Mouse (Mus musculus) kidney, adult 11 months (tissue): Measurements from ENCODE around the gene Ggct.
A peak's percentile ranks its signal among the peaks of the same experiment; 100 is the strongest.
"Not testable (repeated sequence)": the region's sequence is repeated elsewhere in the genome, so short reads cannot be mapped to it uniquely, and the experiment has no call there.

Experiments used
- DNase-seq: peaks from one replicate; pipeline ENCODE4 v3.0.0; 2022

The Ggct gene

DNA sequence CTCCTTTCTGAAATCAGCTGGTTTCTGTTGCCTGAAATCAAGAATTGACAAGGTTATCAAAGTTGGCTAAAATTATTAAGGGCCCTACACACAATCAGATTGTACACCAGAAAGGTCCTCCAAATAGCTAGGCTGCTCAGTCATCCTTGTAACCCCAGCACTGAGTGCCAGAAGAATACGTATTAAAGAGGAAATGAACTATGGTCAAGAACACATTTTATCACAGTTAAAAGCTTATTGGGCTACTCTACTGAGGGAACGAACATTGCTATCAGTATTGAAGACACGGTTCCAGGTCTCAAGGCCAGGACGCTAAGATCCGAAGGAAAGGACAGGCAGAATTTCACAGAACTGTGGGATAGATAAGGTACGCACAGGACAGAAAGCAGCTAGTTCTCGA lies 609 bp downstream of the Ggct start:
- no peak for DNase-seq

DNA sequence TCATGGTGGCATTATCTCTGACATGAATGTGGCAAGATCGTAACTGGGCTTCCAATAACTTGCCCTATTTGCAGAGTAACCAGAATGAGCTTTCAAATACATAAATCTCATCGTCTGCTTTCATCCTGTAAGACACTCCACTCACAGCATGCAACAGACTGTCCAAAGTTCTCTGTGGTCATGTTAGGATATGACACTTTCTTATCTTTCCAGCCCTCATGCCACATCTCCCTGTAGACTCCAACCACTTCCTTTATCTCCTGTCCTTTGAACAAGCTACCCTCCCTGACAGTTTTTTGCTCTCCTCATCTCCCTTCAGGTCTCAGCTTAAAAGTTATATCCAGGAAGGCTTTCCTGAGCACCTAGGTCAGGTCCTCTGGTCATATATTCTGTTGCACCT lies 1.6 kb downstream of the Ggct start:
- DNase-seq = no peak

DNA sequence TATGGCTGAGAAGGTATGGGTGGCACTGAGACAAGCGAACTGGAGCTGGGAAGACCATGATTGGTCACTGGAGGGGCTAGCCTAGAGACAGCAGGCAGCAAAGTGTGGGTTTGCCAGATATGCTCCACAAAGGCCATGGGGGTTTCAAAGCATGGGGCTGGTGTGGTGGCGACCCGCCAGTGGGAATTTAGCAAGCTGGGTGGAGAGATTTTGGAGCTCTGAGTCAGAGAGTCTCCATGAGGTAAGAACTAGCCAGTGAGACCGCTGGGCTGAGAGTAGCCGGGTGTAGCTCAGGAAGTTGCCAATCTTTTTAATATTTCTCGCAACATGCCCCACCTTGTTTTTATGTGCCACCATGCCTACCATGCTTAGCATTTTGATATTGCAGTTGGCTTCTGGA lies 4.6 kb downstream of the Ggct start:
- DNase-seq = no peak

DNA sequence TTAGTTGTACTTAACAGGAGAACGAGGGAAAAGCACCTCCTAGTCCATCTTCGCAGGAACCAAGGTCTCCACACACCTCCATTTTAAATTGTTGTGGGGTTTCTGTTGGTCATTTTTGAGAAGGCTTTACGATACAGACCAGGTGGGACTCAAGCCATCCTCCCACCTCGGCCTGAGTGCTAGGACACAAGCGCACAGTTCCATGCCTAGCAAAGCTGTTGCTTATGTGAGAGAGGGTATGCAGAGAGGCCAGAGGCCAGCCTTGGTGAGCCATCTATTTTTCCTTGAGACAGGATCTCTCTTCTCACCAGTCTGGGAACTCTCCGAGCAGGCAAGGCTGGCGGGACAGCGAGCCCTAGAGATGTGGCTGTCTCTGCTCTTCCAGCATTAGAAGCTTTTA lies 8.7 kb downstream of the Ggct start:
- no peak for DNase-seq

DNA sequence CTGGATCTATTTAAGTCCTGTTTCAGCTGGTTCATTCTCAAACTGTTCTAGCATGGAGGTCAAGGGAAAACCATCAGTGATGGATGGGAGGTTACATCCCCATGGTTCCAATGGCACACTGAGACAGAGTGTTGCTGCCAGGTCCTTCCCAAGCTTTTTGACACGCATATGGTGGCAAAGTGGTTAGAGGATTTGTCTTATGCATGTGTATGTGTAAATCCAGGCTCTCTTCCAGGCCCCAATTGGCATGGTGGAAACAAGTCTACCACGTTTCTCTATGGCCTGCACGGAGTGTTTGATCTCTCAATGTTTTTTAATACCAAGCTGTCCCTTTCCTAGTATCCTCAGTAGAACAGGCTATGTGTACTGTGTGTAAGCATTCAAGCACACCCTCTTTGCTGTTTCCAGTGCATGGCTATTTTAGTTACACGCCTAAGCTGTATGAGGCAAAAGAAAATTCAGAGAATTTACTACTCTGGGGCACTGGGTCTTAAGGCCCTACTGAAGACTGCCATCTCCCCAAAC lies 9.2 kb downstream of the Ggct start:
- DNase-seq = no peak

DNA sequence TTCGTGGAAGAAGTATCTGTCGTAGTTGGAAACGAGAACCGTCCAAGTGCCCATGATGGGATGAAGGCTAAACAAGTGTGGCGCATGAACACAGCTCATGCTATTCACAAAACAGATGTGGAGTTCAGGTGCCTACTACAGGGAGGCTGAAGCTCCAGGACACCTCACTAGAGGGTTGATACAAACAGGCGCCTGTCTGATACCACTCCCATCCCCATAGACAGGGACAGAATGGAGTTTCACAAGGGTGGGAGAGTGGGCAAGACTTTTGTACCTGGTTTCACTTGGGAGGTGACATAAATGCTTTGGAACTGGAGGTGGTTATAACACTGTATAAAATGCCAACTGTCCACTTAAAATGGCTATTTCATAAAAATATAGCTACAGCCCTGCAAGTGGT lies 13.3 kb downstream of the Ggct start:
- no peak for DNase-seq

DNA sequence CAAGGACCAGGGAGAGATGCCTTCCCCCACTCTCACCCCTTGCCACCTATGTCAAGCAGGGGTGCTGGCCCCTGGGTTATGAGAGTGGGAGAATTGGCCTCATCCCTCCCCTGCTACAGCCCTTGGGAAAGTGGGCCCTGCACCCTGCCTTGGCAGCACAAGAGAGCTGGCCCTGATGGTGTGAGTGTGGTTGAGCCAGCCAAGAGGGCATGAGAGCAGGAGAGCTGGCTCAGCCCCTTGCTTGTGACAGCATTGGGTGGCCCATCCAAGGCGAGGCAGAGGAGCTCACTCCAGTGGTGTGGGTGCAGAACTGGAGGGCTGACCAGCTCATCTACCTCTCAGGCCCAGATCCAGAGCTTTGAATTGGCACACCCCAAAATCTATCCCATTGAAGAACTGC lies 17.1 kb downstream of the Ggct start:
- DNase-seq = no peak

DNA sequence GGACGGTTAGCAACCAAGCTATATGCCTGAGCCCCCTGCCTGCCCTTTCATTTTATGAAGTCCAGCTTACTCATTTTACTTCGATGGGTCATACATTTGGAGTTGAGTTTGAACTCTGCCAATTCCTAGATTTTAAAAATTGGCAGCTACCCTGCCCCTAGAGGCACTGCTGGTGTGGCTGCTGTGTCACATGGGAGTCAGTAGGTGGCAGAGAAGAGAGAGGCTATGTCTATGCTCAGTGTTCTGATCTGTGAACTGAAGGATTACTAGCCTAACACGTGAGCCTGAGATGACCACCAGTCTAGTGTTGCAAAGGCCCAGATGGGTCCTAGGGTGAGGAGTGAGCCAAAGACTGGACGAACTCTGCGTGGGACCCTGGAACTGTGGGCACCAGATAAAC lies 18.2 kb downstream of the Ggct start:
- DNase-seq = no peak

DNA sequence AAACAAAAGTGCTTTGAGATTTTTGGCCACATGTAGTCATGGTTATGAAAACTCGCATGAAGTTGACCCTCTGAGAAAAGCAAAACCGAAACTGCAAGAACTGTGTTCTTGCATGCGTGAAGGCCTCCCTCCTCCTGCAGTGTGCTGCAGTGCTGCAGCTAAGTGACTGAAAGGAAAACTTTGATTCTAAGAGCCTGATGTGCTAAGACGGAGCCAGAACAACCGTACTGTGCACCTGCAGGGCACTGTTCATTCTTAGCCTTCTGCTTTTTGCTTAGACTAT lies 19.9 kb downstream of the Ggct start:
- DNase-seq = peak; percentile 35

DNA sequence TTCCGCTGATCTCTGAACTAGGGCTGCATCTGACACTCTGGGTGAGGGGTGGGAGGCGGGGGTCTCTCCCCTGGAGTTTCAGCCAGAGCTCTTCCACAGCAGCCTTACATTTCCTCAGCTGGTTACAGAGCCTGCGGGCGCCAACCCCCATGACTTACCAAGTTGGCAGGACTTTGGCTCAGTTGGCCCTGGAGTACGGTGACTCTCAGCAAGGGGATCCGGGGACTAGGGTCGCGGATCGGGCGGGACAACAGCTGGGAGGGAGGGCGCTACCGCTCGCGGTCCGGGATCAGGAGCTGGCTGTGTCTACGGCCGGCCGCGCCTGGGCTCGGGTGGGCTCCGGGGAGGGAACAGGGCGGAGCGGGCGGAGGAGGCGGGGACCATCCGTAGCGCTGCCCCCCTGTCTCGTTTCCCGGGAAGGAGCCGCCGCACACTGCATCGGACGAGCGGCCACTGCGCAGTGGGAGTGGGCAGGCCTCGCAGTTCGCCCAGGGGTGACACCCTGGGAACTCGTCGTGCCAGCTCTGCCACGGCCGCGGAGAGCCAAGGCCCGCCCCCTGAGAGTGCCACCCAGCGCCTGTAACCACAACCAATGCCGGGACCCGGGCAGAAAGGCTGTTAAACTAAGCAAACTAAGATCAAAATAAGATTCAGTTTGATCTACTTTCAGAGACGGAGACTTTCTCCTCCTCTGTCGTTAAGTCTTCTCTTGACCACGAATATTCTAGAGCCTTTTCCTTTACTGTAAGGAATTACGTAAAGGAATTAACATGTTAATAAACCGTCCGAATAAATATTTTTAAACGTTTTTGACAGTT lies 20.4 kb downstream of the Ggct start, which contains the start of gene Nod1:
Gene Nod1 (minus strand): TSS at position 502 of the 818 bp plus-strand sequence.
- DNase-seq = peak; percentile 84

DNA sequence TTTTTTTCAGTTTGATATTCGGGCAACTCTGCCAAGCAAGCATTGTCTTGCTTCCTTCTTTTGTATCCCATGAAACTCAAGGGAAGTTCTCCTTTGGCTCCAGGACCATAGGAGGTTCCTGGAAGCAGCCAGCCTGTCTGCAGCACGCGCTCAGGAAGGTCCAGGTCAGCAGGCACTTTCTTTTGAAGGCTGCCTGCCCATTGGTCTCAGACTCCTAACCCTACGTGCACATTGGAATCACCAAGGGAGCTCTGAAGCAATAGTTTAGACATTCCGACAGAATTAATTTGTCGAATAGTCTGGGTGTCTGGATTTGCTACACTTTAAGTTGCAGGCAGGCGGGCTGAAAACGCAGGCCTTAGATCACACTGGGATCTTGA lies 21.0 kb downstream of the Ggct start:
- DNase-seq = peak; percentile 65

DNA sequence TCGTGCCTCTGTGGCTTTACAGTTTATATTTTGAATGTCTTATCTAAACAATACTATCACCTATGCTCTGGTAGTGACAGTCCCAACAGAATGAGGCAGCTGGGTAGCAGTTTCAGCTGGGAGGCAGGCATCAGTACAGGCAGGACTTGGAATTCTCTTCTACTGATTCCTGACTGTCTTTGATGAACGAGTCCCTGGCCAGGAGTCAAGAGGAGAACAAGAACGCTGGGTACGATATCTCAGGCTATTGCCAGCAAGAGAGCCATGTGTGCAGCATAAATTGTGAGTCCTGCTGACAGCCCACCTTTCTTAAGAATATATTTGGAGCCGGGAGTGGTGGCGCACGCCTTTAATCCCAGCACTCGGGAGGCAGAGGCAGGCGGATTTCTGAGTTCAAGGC lies 22.2 kb downstream of the Ggct start:
- no peak for DNase-seq

DNA sequence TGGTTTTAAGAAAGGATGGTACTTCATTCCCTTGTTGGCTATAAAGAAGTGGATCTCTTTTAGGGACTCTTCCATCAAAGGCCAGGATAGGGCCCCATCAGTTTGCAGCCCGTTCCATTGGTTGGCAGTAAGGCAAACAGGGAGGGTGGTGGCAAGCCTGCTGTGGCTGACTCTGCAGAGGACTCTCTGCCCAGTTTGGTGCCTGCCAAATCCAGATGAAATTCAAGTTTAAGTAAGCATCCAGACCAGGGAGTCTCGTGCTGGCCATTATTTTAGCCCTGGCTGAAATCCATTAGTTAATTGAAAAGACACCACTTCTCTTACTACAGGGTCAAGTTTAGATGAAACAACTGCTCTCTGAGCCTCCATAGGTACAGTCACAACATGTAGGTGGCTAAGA lies 22.9 kb downstream of the Ggct start:
- no peak for DNase-seq

DNA sequence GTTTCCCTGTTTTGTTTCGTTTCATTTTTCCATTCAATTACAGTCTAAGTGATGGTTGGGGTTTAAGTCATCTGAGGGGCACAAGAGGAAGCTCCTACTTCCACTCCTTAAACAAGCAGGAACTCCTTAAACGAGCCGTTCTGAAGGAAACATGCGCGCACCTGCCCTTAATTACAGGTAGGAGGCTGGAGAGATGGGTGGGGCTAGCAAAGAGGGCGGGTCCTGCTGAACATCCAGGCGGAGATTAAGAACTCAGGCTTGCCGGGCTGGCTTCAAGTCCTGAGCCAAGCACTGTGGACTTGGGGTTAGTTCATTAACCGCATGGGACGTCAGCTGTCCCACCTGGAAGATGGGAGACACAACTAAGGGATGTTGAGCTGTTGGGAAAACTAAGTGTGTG lies 25.2 kb downstream of the Ggct start:
- no peak for DNase-seq

DNA sequence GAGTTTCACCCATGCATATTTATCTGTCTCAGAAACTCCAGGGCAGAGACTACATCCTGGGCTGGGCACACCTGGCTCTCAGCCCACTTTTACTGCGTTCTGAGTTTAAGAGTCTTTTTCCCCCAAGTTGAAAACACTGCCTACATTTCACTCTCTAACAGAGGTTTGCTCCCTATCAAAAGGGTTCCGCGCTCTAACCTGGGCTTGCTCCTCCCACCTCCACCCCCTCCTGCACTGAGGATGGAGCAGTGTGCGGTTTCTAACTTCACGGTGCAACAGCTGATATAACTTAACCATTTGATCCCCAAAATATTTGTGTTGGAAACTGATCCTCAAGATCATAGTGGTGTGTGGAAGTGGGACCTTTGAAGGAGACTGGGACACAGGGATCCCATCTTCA lies 27.5 kb downstream of the Ggct start:
- DNase-seq = no peak

DNA sequence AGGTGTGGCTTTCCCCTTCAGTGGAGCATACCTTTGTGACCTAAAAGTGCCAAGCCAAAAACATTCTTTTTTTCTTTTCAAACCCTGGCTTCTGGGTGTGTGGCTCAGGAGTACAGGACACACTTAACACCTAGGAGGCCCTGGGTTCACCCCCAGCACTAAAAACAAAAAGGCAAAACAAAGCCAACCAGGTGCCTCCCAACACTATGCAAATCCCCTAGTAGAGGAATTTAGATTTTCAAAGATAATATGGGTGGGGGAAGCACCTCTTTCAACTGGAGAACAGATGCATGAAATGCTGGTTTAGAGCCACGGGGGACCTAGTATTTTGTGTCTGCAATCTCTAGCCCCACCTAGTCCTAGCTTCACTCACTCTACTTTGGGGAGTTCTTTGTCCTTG lies 28.0 kb downstream of the Ggct start:
- DNase-seq = no peak

DNA sequence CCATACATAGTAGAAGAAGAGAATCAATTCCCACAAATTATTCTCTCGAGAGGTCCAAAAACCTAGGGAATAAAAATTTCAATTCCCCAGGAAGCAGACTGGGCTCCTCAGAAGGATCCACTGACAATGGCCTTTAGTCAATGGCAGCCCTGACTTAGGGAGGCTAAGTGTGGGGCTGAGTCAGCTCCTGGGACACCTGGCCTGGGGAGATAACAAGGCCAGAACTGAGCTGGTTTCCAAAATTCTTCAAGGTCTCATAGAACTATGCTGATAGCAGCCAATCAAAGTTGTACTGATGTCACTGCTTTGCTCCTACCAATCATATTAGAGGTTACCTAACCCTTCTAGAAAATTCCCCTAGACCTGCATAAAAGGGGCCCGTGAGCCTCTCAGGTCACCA lies 29.2 kb downstream of the Ggct start:
- no peak for DNase-seq

DNA sequence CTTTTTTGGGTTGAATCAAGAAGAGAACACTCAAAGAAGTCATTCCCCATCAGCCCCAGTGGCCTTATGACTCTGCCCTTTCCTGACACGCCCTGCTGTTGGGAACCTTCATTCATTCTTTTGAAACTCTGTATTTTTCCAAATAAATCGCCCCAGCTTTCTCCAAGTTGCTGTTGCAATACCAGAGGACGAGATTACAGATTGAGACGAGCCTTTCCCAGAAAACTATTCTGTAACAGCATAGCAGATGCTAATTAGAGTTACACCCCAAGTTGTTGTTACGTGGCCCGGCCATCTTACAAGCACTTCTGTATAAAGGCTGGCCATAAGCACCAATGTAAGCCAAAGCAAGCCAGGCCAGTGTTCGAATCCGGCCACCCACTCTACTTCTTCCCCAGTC lies 35.1 kb downstream of the Ggct start:
- no peak for DNase-seq

DNA sequence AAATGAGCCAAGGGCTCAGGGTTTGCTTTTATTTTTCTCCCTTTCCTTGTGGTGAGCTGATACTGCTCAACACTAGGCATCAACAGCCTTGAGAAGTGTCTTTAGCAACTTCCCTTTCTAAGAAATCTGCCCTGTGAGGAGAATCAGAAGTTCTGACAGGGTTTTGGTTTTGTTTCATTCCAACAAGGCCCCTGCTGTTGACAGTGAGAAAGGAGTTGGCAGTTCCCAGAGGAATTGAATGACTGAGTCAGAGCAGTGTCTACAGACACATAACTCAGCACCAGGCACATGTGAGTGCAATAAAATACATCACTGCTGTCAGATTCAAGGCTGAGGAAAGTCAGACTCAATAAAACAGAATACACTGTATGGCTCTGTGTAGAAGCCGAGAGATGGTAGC lies 36.3 kb downstream of the Ggct start:
- no peak for DNase-seq

DNA sequence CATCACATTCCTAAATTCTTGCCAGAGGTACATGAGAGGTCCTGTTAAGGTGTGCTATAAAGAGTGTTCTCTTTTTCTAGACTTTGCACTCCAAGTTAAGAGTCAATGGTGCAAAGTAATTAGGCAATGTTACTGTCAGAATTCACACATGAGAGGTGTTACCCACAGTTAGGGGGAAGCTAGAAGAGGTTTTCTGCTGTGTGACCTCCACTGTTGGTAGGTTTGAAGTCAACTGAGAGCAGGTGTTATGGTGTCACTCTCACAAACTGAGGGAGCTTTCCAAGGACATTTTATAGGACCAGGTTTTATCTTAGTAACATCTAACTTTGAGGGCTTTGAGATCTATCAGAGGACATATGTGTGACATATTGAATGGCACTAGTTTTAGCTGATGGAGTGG lies 36.8 kb downstream of the Ggct start:
- DNase-seq = no peak

DNA sequence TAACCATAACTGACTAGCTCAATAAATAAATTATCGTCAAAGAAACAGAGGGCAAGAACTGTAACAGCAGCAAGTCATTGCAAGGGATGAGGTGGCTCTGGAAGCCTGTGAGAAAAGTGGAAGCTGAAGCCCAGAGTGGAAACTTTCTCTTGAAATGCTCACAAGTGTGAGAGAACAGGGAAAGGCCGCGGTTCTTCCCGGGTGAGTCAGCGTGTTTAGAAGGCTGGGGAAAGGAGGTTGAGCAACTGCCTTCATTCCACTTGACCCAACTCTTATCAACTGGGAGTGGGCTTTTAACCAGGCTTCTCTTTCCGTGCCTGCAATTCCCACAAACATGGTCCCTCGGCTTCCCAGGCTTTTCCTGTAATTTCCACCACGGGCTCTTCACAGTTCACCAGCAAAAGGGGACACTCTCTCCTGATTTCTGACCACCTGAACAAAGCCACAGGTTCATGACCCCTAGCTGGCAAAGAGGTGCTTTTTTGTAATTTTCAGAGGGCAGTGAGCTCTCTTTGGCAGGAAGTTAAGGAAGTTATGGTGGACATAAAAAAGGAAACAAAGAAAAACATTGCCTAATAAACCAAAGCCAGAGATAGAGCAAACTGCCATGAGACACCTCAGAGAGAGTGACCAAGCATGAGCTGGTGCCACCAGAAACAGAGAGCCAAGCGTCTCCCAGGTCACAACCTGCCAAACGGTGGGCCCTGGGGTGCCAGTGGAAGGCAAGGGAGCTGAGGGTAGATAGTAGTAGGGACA lies 37.9 kb downstream of the Ggct start:
- DNase-seq = no peak

DNA sequence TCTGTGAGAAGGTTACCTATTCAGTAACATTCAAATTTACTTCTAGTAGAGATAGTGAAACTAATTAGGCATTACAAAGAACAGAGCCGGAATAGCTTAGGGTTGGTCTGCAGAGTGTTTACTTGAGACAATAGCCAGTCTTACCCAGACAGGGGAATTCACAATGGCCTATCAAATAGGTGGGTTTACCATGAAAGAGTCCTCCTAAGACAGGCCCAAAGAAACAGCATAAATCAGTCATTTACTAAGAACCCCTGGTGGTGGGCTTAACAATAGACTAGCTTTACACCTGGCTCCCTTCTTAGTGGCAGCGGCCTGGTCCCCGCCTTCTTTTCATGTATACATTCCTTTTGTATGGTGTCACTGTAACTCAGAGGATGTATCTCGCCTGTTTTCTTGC lies 39.4 kb downstream of the Ggct start:
- DNase-seq = not testable (repeated sequence)

DNA sequence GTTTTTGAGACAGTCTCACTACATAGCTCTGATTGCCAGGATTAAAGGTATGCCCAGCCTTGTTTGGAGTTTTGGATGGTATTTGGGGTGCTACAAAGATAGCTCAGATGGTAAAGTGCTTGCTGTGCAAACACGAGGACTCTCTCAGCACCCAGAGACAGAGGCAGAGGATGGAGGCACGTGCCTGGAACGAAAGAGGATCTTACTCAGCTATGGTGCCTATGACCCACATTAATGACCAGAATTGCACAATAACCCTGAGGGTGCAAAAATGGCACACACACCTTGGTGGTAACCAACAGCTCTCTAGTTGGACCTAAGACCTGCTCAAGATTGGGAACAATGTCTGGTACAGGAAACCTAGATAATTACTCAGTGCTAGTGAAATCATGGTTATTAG lies 40.2 kb downstream of the Ggct start:
- DNase-seq = no peak

DNA sequence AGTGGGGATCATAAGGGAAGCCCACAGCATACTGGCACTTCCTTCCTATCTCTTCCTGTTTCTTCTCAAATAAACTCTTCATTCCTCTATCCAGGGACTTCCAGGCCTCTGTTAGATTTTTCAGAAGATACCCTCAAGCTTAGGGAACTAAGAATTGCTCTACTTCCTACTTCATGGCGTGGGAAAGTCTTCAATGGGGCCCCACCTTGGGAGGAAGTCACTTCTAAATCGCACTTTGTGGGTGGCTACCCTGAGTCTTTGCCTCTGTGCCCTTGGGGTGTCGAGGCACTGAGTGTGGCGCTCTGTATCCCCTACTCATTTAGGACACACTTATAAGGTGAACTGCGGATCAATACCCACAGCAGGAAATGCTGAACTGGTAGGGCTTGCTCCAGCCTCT lies 44.1 kb downstream of the Ggct start:
- no peak for DNase-seq
